Mouse (Mus musculus) layer of hippocampus, postnatal 14 days (tissue): ENCODE results near the gene Ptpn5. TPM values are rescaled to one million over a fixed set of nuclear protein-coding genes. Genes with fewer than 3 reads are reported as not detected.

ENCODE experiments used
- DNase-seq, 2 experiments: peaks; one replicate each; pipeline ENCODE4 v3.0.0; 2021 to 2022; ENCODE audit warnings: low spot score in 2 of 2, mixed read lengths in 1 of 2
- microRNA-seq, 2 experiments: library from miRNA; unstranded; fragments of <30 nt; microRNA quantifications; one replicate each; pipeline ENCODE4 v1.2.0; 2021
- total RNA-seq, 2 experiments: library from RNA; stranded (reverse); gene quantifications; 2 replicates each; pipeline ENCODE4 v1.2.3; 2021

Ptpn5 gene
- total RNA-seq, 2 experiments from 2014 or later = 102 to 103 TPM

- no peak for DNase-seq
These were observed 74.1 kb downstream of the Ptpn5 start for GRCm38 (mm10) chr7:47059339-47059738.

- DNase-seq = no peak
These were observed 77.2 kb downstream of the Ptpn5 start for GRCm38 (mm10) chr7:47056273-47056672.

GRCm38 (mm10) chr7:47055744-47056143 lies 77.7 kb downstream of the Ptpn5 start:
- no peak for DNase-seq

GRCm38 (mm10) chr7:47054666-47055065 lies 78.8 kb downstream of the Ptpn5 start:
- no peak for DNase-seq

GRCm38 (mm10) chr7:47053287-47053686 lies 80.2 kb downstream of the Ptpn5 start:
- DNase-seq = no peak

- no peak for DNase-seq
These were observed 81.2 kb downstream of the Ptpn5 start for GRCm38 (mm10) chr7:47052276-47052675.

- peak; percentile 37 to 65 for DNase-seq
These were observed 81.9 kb downstream of the Ptpn5 start for GRCm38 (mm10) chr7:47051404-47052151.

GRCm38 (mm10) chr7:47050766-47051165 lies 82.7 kb downstream of the Ptpn5 start:
- peak in 1 of 2 experiments; percentile 56 for DNase-seq

GRCm38 (mm10) chr7:47050366-47050765 lies 83.1 kb downstream of the Ptpn5 start, which contains the start of gene Tmem86a:
Tmem86a (plus strand) TSS chr7:47050601.
- DNase-seq = peak; percentile 94 to 96

GRCm38 (mm10) chr7:47042823-47043490 lies 90.5 kb downstream of the Ptpn5 start:
- no peak for DNase-seq

- DNase-seq = no peak
These were observed 91.4 kb downstream of the Ptpn5 start for GRCm38 (mm10) chr7:47042121-47042520.

GRCm38 (mm10) chr7:47041706-47042105 lies 91.8 kb downstream of the Ptpn5 start:
- DNase-seq = no peak

GRCm38 (mm10) chr7:47035426-47035825 lies 98.1 kb downstream of the Ptpn5 start:
- DNase-seq = no peak

- no peak for DNase-seq
These were observed 98.6 kb downstream of the Ptpn5 start for GRCm38 (mm10) chr7:47034785-47035384.

GRCm38 (mm10) chr7:47031371-47031770 lies 102.1 kb downstream of the Ptpn5 start:
- DNase-seq = no peak

GRCm38 (mm10) chr7:47030517-47031193 lies 102.8 kb downstream of the Ptpn5 start:
- no peak for DNase-seq

Small RNAs within 50 kb of the gene (microRNA-seq; reads per million reads assigned to microRNA genes)
- gene Mir7056 = 1.7 to 2.0 reads per million in 2 experiments

Other genes starting within 250 kb of the Ptpn5 start
- 10 to 100 TPM; 71.9 to 80.3 TPM for gene Tsg101, start 213.7 kb downstream of the Ptpn5 start, total RNA-seq
- gene Uevld, start 175.2 kb downstream of the Ptpn5 start, total RNA-seq = 10 to 100 TPM; 10.4 to 11.3 TPM
- not detected for gene Gm9999, start 150.1 kb downstream of the Ptpn5 start, total RNA-seq
- gene Spty2d1, start 125.3 kb downstream of the Ptpn5 start, total RNA-seq = 10 to 100 TPM; 12.8 to 13.1 TPM
- 10 to 100 TPM; 15.5 to 16.5 TPM for gene Tmem86a, start 83.1 kb downstream of the Ptpn5 start, total RNA-seq
- not detected for gene Mrgpra6, start 71.2 kb upstream of the Ptpn5 start, total RNA-seq
- not detected for gene Mrgpra9, start 119.2 kb upstream of the Ptpn5 start, total RNA-seq
- gene Mrgpra1, start 220.6 kb upstream of the Ptpn5 start, total RNA-seq = not detected